ENCODE assay signal across 24 mouse cellular contexts in genomic region chr1:20634856-20635255, GRCm38 (mm10). TPM values are rescaled to one million over a fixed set of nuclear protein-coding genes. Genes with fewer than 3 reads are reported as not detected.
"Had no signal": no experiment of that assay in that cellular context is flagged by ENCODE, and none has a peak within 500 bp of the region (broad histone marks: within the 10 kb centered on the region; RNA-seq: fewer than 3 reads in every experiment).

No protein-coding gene starts in this region.

- H3K27ac ChIP-seq: lung, embryonic 15.5 days; macrophage; midbrain, embryonic 13.5 days; midbrain, embryonic 15.5 days; neural tube, embryonic 13.5 days; neural tube, embryonic 15.5 days; stomach, embryonic 15.5 days; stomach, postnatal 0 days had no signal

- H3K4me1 ChIP-seq: lung, embryonic 15.5 days; megakaryocyte, embryonic 14.5 days; midbrain, embryonic 13.5 days; midbrain, embryonic 15.5 days; neural tube, embryonic 13.5 days; neural tube, embryonic 15.5 days; stomach, embryonic 15.5 days had no signal

- ATAC-seq: lung, postnatal 0 days; midbrain, embryonic 13.5 days; midbrain, embryonic 15.5 days had no signal

- H3K4me3 ChIP-seq: lung, embryonic 15.5 days; megakaryocyte, embryonic 14.5 days; midbrain, embryonic 13.5 days; midbrain, embryonic 15.5 days; neural tube, embryonic 13.5 days; neural tube, embryonic 15.5 days; stomach, embryonic 15.5 days had no signal

- H3K27me3 ChIP-seq: lung, embryonic 15.5 days; megakaryocyte, embryonic 14.5 days; midbrain, embryonic 13.5 days; midbrain, embryonic 15.5 days; neural tube, embryonic 13.5 days; neural tube, embryonic 15.5 days; stomach, embryonic 15.5 days had no signal

- H3K9me3 ChIP-seq: lung, embryonic 15.5 days; megakaryocyte, embryonic 14.5 days; midbrain, embryonic 13.5 days; midbrain, embryonic 15.5 days; neural tube, embryonic 13.5 days; neural tube, embryonic 15.5 days; stomach, embryonic 15.5 days had no signal

- H3K4me2 ChIP-seq: lung, embryonic 15.5 days; midbrain, embryonic 11.5 days; midbrain, embryonic 13.5 days; midbrain, embryonic 15.5 days; neural tube, embryonic 13.5 days; neural tube, embryonic 15.5 days; stomach, embryonic 15.5 days had no signal

- DNase-seq: lung, adult 2 months; lung, postnatal 14 days; lung, postnatal 36 days; retina, postnatal 1 day; right cerebral cortex, adult 18-20 months; right cerebral cortex, postnatal 25 days; right cerebral cortex, postnatal 4 days; thymus, adult 2 months; thymus, postnatal 25 days; thymus, postnatal 4 days had no signal

- H3K36me3 ChIP-seq: lung, embryonic 15.5 days; midbrain, embryonic 13.5 days; midbrain, embryonic 15.5 days; neural tube, embryonic 13.5 days; neural tube, embryonic 15.5 days; stomach, embryonic 15.5 days had no signal

- H3K9ac ChIP-seq: lung, embryonic 15.5 days; midbrain, embryonic 13.5 days; midbrain, embryonic 15.5 days; neural tube, embryonic 13.5 days; neural tube, embryonic 15.5 days; stomach, embryonic 15.5 days had no signal

RNA-seq across cellular contexts. Expression of gene Pkhd1, which starts 17.0 kb away (rescaled TPM):
- total RNA-seq: megakaryocyte progenitor cell, adult 5-6 weeks; monocyte, adult 5-6 weeks had no signal
- polyA plus RNA-seq: macrophage; midbrain, embryonic 11.5 days; midbrain, postnatal 0 days had no signal
